Mouse (Mus musculus) stomach, postnatal 0 days (tissue): ENCODE data around the gene Lat2. TPM values are rescaled to one million over a fixed set of nuclear protein-coding genes. Genes with fewer than 3 reads are reported as not detected.
A peak's percentile ranks its signal among the peaks of the same experiment; 100 is the strongest.

ENCODE experiments used
- ATAC-seq: fragments of 200-750 bp; cut with Nextera tagmentation; 2 replicates; pipeline ENCODE4 v1.8.0; 2017; ENCODE audit not compliant: low FRiP score, low TSS enrichment
- DNase-seq: peaks from one replicate; pipeline ENCODE4 v3.0.0-alpha.2; 2016; ENCODE audit warnings: low spot score
- H3K27ac ChIP-seq: fragments of 300-500 bp; sonication (generic); replicated peaks from 2 replicates; pipeline ENCODE4 v1.5.1; 2014; ENCODE audit warnings: mild to moderate bottlenecking, control low read depth
- H3K27me3 ChIP-seq: fragments of 300-500 bp; sonication (generic); 2 replicates; pipeline ENCODE4 v1.6.1; 2014; ENCODE audit warnings: low read length; ENCODE audit not compliant: control insufficient read depth, insufficient read depth
- H3K36me3 ChIP-seq: fragments of 300-500 bp; sonication (generic); 2 replicates; pipeline ENCODE4 v1.6.1; 2014; ENCODE audit warnings: low read length, mixed read lengths; ENCODE audit not compliant: control insufficient read depth, insufficient read depth
- H3K4me1 ChIP-seq: fragments of 300-500 bp; sonication (generic); replicated peaks from 2 replicates; pipeline ENCODE4 v1.6.1; 2014; ENCODE audit warnings: antibody characterized with exemption; ENCODE audit not compliant: control insufficient read depth, insufficient read depth
- H3K4me2 ChIP-seq: fragments of 300-500 bp; sonication (generic); replicated peaks from 2 replicates; pipeline ENCODE4 v1.6.1; 2014; ENCODE audit warnings: low read depth, mild to moderate bottlenecking, control low read depth, moderate library complexity
- H3K4me3 ChIP-seq: fragments of 300-500 bp; sonication (generic); 2 replicates; pipeline ENCODE4 v1.5.1; 2014; ENCODE audit warnings: low read depth, low read length, control low read depth
- H3K9ac ChIP-seq: fragments of 300-500 bp; sonication (generic); 2 replicates; pipeline ENCODE4 v1.6.1; 2014; ENCODE audit warnings: mild to moderate bottlenecking, low read length, control low read depth, mixed read lengths
- H3K9me3 ChIP-seq: fragments of 300-500 bp; sonication (generic); 2 replicates; pipeline ENCODE4 v1.6.1; 2016; ENCODE audit warnings: low read length; ENCODE audit not compliant: control insufficient read depth
- CTCF ChIP-seq: IDR thresholded peaks from 2 replicates; pipeline ENCODE4 v1.5.1; 2016; ENCODE audit warnings: antibody characterized with exemption, low read depth, mild to moderate bottlenecking, moderate library complexity
- EP300 ChIP-seq: optimal IDR thresholded peaks from 2 replicates; pipeline ENCODE3; 2016; ENCODE audit warnings: antibody characterized with exemption
- WGBS: fragments of 180-500 bp; shearing (Covaris S2); extraction: QIAGEN DNeasy Blood & Tissue Kit; methylation state at CpG from one replicate; pipeline ENCODE4 v1.1.7; 2014; 5-methylcytosine and 5-hydroxymethylcytosine counted together
- polyA plus RNA-seq: library from polyadenylated mRNA; unstranded; fragments of >200 nt; fragmentation: Nextera tagmentation; extraction: Ambion mirVana; gene quantifications from 2 replicates; pipeline ENCODE4 v1.2.1, GENCODE M21; 2015

Lat2 gene
- polyA plus RNA-seq, 1 experiment from 2014 or later: 1.1 TPM

DNA sequence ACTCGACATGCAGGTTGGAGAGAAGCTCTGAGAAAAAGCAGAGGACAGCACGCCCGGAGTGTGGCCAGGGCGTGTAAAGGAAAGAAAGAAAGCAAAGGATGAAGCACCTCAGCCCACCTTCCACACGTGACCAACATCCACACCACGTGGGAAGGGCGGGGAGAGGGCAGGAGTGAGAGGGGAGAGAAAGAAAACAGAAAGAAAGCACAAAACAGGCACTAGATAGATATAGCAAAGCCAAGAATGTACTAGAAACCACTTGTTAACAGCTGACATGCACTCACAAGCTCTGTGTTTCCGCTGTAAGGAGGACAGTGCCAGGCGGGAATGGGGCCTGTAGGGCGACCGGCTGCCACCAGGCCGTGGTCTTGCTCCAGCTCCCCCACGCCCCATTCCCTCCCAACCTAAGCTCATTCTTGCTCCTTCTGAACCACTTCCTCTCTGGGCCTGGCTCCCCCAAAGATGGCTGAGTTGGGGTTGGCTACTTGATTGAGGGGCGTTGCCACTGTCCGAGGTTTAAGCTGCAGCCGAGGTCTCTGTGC, 6.3 kb upstream of the Lat2 start:
- no peak overlapping the region for H3K4me2 ChIP-seq
- no peak for TF ChIP-seq CTCF
- no peak for TF ChIP-seq EP300
- no peak overlapping the region for H3K27ac ChIP-seq
- ATAC-seq: no peak
- H3K9ac ChIP-seq: no peak overlapping the region
- no peak overlapping the region for H3K4me3 ChIP-seq
- no peaks in the 10 kb centered on the region for H3K9me3 ChIP-seq
- no peaks in the 10 kb centered on the region for H3K4me1 ChIP-seq
- DNase-seq: no peak
- no peaks in the 10 kb centered on the region for H3K27me3 ChIP-seq
- 86% methylated on average over 16 of the region's 16 CpGs for WGBS
- peaks cover 49% of the 10 kb centered on the region for H3K36me3 ChIP-seq

DNA sequence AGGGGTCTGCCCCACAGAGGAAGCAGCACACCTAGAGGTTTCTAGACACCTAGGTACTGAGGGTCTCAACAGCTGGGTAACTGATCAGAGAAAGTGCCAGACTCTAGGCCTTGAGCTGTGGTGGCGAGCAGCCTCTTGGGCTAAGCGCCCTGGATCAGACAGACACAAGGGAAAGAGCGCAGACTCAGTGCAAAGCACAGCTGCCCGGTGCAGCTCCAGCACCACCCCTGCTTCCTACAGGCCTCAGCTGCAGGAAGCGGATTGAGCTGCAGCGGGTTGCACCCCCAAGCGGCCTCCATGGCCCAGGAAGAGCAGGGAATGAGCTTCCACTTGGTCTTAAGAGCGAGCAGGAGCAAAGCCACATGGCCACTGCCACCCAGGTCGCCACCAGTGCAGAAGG, 5.6 kb upstream of the Lat2 start:
- TF ChIP-seq CTCF: no peak
- TF ChIP-seq EP300: no peak
- H3K4me3 ChIP-seq: no peak overlapping the region

GRCm38 (mm10) chr5:134617071-134617470, 2.2 kb upstream of the Lat2 start:
- no peak overlapping the region for H3K27ac ChIP-seq
- peak; percentile 93 for TF ChIP-seq CTCF
- TF ChIP-seq EP300: no peak
- DNase-seq (peak; percentile 77), ATAC-seq (peak; percentile 41)
- H3K4me2 ChIP-seq: no peak overlapping the region
- no peaks in the 10 kb centered on the region for H3K9me3 ChIP-seq
- no peak overlapping the region for H3K4me3 ChIP-seq
- 70% methylated on average over 3 of the region's 3 CpGs for whole genome bisulfite sequencing
- peaks cover 26% of the 10 kb centered on the region for H3K36me3 ChIP-seq
- H3K27me3 ChIP-seq: no peaks in the 10 kb centered on the region
- no peaks in the 10 kb centered on the region for H3K4me1 ChIP-seq
- H3K9ac ChIP-seq: no peak overlapping the region

More for the DNA sequence above, 5.6 kb upstream of the Lat2 start:
- DNase-seq (no peak), ATAC-seq (no peak)
- Histone ChIP-seq H3K36me3 (peaks cover 44% of the 10 kb centered on the region), H3K9me3 (no peaks in the 10 kb centered on the region), H3K9ac (no peak overlapping the region), H3K27ac (no peak overlapping the region), H3K27me3 (no peaks in the 10 kb centered on the region), H3K4me2 (no peak overlapping the region), H3K4me1 (no peaks in the 10 kb centered on the region)
- 89% methylated on average over 9 of the region's 9 CpGs for WGBS

- Histone ChIP-seq H3K27me3 (no peaks in the 10 kb centered on the region), H3K4me3 (no peak overlapping the region), H3K4me2 (no peak overlapping the region), H3K36me3 (peaks cover 16% of the 10 kb centered on the region), H3K9me3 (no peaks in the 10 kb centered on the region), H3K27ac (no peak overlapping the region), H3K9ac (no peak overlapping the region), H3K4me1 (no peaks in the 10 kb centered on the region)
- no peak for ATAC-seq
- 69% methylated on average over 4 of the region's 4 CpGs for WGBS
- TF ChIP-seq EP300: no peak
- no peak for DNase-seq
Observed at GRCm38 (mm10) chr5:134615780-134616179, 955 bp upstream of the Lat2 start.

DNA sequence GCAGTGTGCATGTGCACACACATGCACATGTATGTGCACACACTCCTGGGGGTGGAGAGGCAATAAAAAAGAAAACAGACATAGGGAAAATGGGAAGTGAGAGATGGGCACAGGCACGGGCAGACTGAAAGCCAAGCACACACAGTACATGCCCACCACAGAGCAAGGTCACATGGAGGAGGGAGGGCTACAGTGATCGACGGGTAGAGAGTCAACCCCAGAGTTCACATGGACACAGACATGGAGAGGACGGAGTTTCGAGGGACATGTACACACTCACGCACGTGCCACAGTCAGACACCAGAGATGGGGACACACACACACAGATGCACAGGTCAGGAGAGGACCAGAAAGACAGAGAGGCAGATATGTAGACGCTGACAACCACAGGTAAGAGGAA, 555 bp upstream of the Lat2 start:
- no peak overlapping the region for H3K9ac ChIP-seq
- no peaks in the 10 kb centered on the region for H3K27me3 ChIP-seq
- no peak overlapping the region for H3K4me3 ChIP-seq
- H3K4me2 ChIP-seq: no peak overlapping the region
- H3K9me3 ChIP-seq: no peaks in the 10 kb centered on the region
- H3K36me3 ChIP-seq: peaks cover 12% of the 10 kb centered on the region
- DNase-seq (no peak), ATAC-seq (no peak)
- H3K4me1 ChIP-seq: no peaks in the 10 kb centered on the region
- H3K27ac ChIP-seq: no peak overlapping the region
- TF ChIP-seq EP300: no peak
- no peak for TF ChIP-seq CTCF
- 77% methylated on average over 8 of the region's 8 CpGs for WGBS

DNA sequence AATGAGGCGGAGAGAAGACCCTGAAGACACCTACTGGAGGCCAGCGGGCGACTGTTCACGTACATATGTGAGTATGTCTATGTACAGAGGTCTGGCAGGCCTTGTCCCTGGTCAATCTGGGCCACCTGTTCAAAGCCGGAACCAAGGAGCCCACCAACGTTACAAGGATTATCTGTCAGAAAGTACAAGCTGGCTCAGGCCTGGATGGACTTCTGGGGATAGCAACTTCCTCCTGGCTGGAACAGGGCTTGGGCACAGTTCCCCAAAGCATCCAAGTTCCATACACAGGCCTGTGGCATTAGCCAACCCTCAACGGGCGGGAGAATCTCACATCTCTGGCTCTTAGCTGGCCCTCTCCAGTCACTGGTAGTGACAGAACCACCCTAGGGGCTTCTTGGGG, 529 bp downstream of the Lat2 start:
- Histone ChIP-seq H3K27ac (no peak overlapping the region), H3K4me2 (no peak overlapping the region), H3K9me3 (no peaks in the 10 kb centered on the region), H3K4me1 (no peaks in the 10 kb centered on the region), H3K4me3 (no peak overlapping the region), H3K27me3 (no peaks in the 10 kb centered on the region), H3K9ac (no peak overlapping the region), H3K36me3 (peaks cover 3% of the 10 kb centered on the region)
- ATAC-seq (no peak), DNase-seq (no peak)
- 89% methylated on average over 8 of the region's 8 CpGs for WGBS
- no peak for TF ChIP-seq EP300
- no peak for TF ChIP-seq CTCF
